Mouse (Mus musculus) limb, embryonic 12.5 days (tissue): ENCODE measurements at regions not wholly inside any gene's neighbourhood (a gene's known extent, or its start where the extent isn't known, plus 50 kb on each side); places are given as distances from the start of the nearest gene placed in this dataset.

Experiments
- ATAC-seq: fragments of 200-750 bp; cut with Nextera tagmentation; 2 replicates; pipeline ENCODE4 v1.8.0; 2017; ENCODE audit warnings: low read depth, moderate TSS enrichment; ENCODE audit not compliant: insufficient number of reproducible peaks, insufficient read depth, low FRiP score, low TSS enrichment
- H3K27ac ChIP-seq: fragments of 300-500 bp; sonication (generic); 2 replicates; pipeline ENCODE4 v1.5.1; 2016; ENCODE audit warnings: mild to moderate bottlenecking, moderate library complexity
- H3K27me3 ChIP-seq: fragments of 300-500 bp; sonication (generic); 2 replicates; pipeline ENCODE4 v1.6.1; 2016; ENCODE audit warnings: mild to moderate bottlenecking, moderate library complexity
- H3K36me3 ChIP-seq: fragments of 300-500 bp; sonication (generic); 2 replicates; pipeline ENCODE4 v1.6.1; 2016; ENCODE audit warnings: mild to moderate bottlenecking, moderate library complexity
- H3K4me1 ChIP-seq: fragments of 300-500 bp; sonication (generic); replicated peaks from 2 replicates; pipeline ENCODE4 v1.6.1; 2016
- H3K4me2 ChIP-seq: fragments of 300-500 bp; sonication (generic); 2 replicates; pipeline ENCODE4 v1.6.1; 2016; ENCODE audit warnings: mild to moderate bottlenecking, moderate library complexity
- H3K4me3 ChIP-seq: fragments of 300-500 bp; sonication (generic); replicated peaks from 2 replicates; pipeline ENCODE4 v1.5.1; 2016; ENCODE audit warnings: mild to moderate bottlenecking
- H3K9ac ChIP-seq: fragments of 300-500 bp; sonication (generic); replicated peaks from 2 replicates; pipeline ENCODE4 v1.6.1; 2016; ENCODE audit warnings: mild to moderate bottlenecking, moderate library complexity
- H3K9me3 ChIP-seq: fragments of 300-500 bp; sonication (generic); 2 replicates; pipeline ENCODE4 v1.6.1; 2016; ENCODE audit warnings: mild to moderate bottlenecking, moderate library complexity
- WGBS: fragments of 180-500 bp; shearing (Covaris S2); methylation state at CpG from one replicate; pipeline ENCODE4 v1.1.7; 2016; 5-methylcytosine and 5-hydroxymethylcytosine counted together

DNA sequence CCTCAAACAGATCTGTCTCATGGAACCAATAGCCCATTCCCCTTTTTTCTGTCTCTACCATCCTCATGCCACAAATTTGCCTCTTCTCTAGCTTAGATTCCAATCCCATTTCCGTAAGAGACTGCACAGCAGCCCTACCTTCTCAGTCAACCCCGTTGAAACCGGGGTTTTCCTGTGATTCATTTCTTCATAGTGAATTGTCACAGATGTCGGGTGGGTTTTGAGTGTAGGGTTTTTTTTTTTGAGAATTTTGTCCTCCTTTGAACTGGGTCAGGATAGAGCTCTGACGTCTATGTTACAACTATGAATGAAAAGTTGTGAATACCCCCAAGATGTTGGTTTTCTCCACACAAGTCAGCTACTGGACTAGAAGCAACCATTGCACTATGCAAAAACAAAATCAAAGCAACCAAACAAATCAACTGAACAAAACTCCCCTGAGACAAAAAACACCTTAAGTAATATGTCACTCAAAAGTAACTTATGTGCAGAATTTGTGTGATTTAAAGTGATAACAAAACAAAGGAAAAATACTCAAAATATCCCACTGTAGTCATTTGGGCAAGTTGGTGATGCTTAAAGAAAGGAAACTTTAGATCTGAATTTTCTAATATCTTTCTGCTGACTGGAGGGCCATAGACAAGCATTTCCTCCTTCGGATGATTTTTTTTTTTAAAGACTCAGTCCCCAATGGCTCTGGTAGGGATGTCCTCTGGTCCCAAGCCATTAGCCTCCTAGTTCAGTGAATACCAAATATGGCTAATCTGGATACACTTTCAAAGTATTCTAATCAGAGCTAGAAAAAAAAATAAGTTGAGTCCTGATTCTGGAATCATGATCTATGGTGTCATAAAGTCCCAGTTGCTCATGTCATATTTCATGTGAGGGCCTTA, 120.7 kb upstream of the Tet2 start:
- Histone ChIP-seq H3K4me2 (no peak overlapping the region), H3K9me3 (no peaks in the 10 kb centered on the region), H3K27me3 (no peaks in the 10 kb centered on the region), H3K9ac (no peak overlapping the region), H3K27ac (no peak overlapping the region), H3K4me1 (0 out of 2 replicates have a peak, but pooled peaks cover 7% of the 10 kb centered on the region), H3K4me3 (no peak overlapping the region), H3K36me3 (no peaks in the 10 kb centered on the region)
- WGBS = 90% methylated on average over 6 of the region's 6 CpGs
- no peak for ATAC-seq

GRCm38 (mm10) chr3:133672742-133673447, 128.0 kb upstream of the Tet2 start:
- H3K4me2 ChIP-seq = no peak overlapping the region
- no peaks in the 10 kb centered on the region for H3K4me1 ChIP-seq
- 86% methylated on average over 10 of the region's 10 CpGs for WGBS
- no peak for ATAC-seq
- no peak overlapping the region for H3K9ac ChIP-seq
- no peaks in the 10 kb centered on the region for H3K9me3 ChIP-seq
- no peaks in the 10 kb centered on the region for H3K36me3 ChIP-seq
- no peak overlapping the region for H3K4me3 ChIP-seq
- no peaks in the 10 kb centered on the region for H3K27me3 ChIP-seq
- H3K27ac ChIP-seq = no peak overlapping the region

DNA sequence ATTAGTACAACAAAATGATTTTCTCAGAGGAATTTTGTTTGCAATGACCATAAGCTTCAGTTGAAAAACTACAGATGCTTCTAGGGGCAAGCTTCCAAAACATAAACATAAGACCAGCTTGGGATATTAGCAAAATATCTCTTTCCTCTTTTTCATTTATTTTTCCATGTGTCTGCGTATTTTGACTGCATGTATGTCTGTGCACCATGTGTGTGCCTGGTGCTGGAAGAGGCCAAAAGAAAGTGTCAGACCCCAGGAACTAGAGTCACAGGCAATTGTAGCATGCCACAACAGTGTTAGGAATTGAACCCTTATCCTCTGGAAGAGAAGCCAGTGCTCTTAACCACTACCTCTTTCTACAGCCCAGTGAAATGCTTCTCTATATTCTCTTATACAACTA, 133.0 kb upstream of the Tet2 start:
- Histone ChIP-seq H3K9me3 (no peaks in the 10 kb centered on the region), H3K27me3 (no peaks in the 10 kb centered on the region), H3K9ac (no peak overlapping the region), H3K4me2 (no peak overlapping the region), H3K4me1 (no peaks in the 10 kb centered on the region), H3K4me3 (no peak overlapping the region), H3K36me3 (no peaks in the 10 kb centered on the region), H3K27ac (no peak overlapping the region)
- 89% methylated on average over 1 of the region's 1 CpGs for WGBS
- no peak for ATAC-seq

GRCm38 (mm10) chr3:133679891-133680290, 135.0 kb upstream of the Tet2 start:
- ATAC-seq = no peak
- Histone ChIP-seq H3K9ac (no peak overlapping the region), H3K27ac (no peak overlapping the region), H3K9me3 (no peaks in the 10 kb centered on the region), H3K27me3 (no peaks in the 10 kb centered on the region), H3K4me3 (no peak overlapping the region), H3K36me3 (no peaks in the 10 kb centered on the region), H3K4me1 (no peaks in the 10 kb centered on the region), H3K4me2 (no peak overlapping the region)
- WGBS = 91% methylated on average over 1 of the region's 1 CpGs

DNA sequence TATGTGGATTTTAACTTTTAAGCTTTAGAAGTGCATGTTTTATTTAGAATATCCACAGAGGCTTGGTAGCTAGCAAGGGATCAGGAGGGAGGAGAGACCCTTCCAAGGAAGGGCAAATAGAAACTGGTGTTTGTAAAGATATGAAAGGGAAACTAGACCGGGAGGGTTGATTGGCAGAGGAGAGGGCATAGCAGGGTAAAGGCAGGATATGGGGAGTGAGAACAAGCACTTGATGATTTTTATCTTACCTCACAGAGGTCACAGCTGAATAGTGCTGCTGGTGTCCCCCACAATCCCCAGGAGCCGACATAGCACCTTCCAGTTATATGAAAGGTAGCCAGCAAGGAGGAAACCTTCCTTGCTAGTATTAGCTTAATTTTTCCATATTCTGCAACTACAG, 135.4 kb upstream of the Tet2 start:
- no peak overlapping the region for H3K4me3 ChIP-seq
- no peaks in the 10 kb centered on the region for H3K27me3 ChIP-seq
- no peak overlapping the region for H3K9ac ChIP-seq
- no peak overlapping the region for H3K4me2 ChIP-seq
- H3K36me3 ChIP-seq = no peaks in the 10 kb centered on the region
- ATAC-seq = no peak
- H3K4me1 ChIP-seq = no peaks in the 10 kb centered on the region
- WGBS = 75% methylated on average over 2 of the region's 2 CpGs
- no peaks in the 10 kb centered on the region for H3K9me3 ChIP-seq
- no peak overlapping the region for H3K27ac ChIP-seq

- H3K27me3 ChIP-seq = no peaks in the 10 kb centered on the region
- H3K4me3 ChIP-seq = no peak overlapping the region
- H3K27ac ChIP-seq = no peak overlapping the region
- no peak for ATAC-seq
- no peaks in the 10 kb centered on the region for H3K9me3 ChIP-seq
- H3K4me2 ChIP-seq = no peak overlapping the region
- WGBS = 75% methylated on average over 3 of the region's 3 CpGs
- H3K36me3 ChIP-seq = no peaks in the 10 kb centered on the region
- H3K4me1 ChIP-seq = no peaks in the 10 kb centered on the region
- H3K9ac ChIP-seq = no peak overlapping the region
Measured at GRCm38 (mm10) chr3:133680805-133681204, 135.9 kb upstream of the Tet2 start.

- no peaks in the 10 kb centered on the region for H3K36me3 ChIP-seq
- no peaks in the 10 kb centered on the region for H3K9me3 ChIP-seq
- no peak overlapping the region for H3K27ac ChIP-seq
- no peak for ATAC-seq
- WGBS = 95% methylated on average over 5 of the region's 5 CpGs
- H3K27me3 ChIP-seq = no peaks in the 10 kb centered on the region
- no peak overlapping the region for H3K9ac ChIP-seq
- H3K4me3 ChIP-seq = no peak overlapping the region
- no peak overlapping the region for H3K4me2 ChIP-seq
- no peaks in the 10 kb centered on the region for H3K4me1 ChIP-seq
Measured at GRCm38 (mm10) chr3:133684196-133684743, 139.3 kb upstream of the Tet2 start.

- WGBS = 90% methylated on average over 3 of the region's 3 CpGs
- H3K4me1 ChIP-seq = no peaks in the 10 kb centered on the region
- H3K27me3 ChIP-seq = no peaks in the 10 kb centered on the region
- no peak for ATAC-seq
- H3K27ac ChIP-seq = no peak overlapping the region
- no peaks in the 10 kb centered on the region for H3K36me3 ChIP-seq
- H3K9me3 ChIP-seq = no peaks in the 10 kb centered on the region
- H3K4me3 ChIP-seq = no peak overlapping the region
- H3K9ac ChIP-seq = no peak overlapping the region
- H3K4me2 ChIP-seq = no peak overlapping the region
Measured at GRCm38 (mm10) chr3:133684747-133685146, 139.8 kb upstream of the Tet2 start.

GRCm38 (mm10) chr3:133685393-133685792, 140.5 kb upstream of the Tet2 start:
- no peaks in the 10 kb centered on the region for H3K36me3 ChIP-seq
- no peak overlapping the region for H3K4me2 ChIP-seq
- H3K27ac ChIP-seq = no peak overlapping the region
- no peak overlapping the region for H3K4me3 ChIP-seq
- ATAC-seq = no peak
- H3K4me1 ChIP-seq = no peaks in the 10 kb centered on the region
- H3K9me3 ChIP-seq = no peaks in the 10 kb centered on the region
- no peak overlapping the region for H3K9ac ChIP-seq
- no peaks in the 10 kb centered on the region for H3K27me3 ChIP-seq
- WGBS = 81% methylated on average over 3 of the region's 3 CpGs

GRCm38 (mm10) chr3:133694057-133694456, 149.1 kb upstream of the Tet2 start:
- H3K9me3 ChIP-seq = no peaks in the 10 kb centered on the region
- no peak overlapping the region for H3K4me2 ChIP-seq
- 43% methylated on average over 4 of the region's 4 CpGs for WGBS
- H3K4me1 ChIP-seq = no peaks in the 10 kb centered on the region
- no peak overlapping the region for H3K4me3 ChIP-seq
- H3K27ac ChIP-seq = no peak overlapping the region
- no peak for ATAC-seq
- H3K27me3 ChIP-seq = no peaks in the 10 kb centered on the region
- H3K36me3 ChIP-seq = no peaks in the 10 kb centered on the region
- H3K9ac ChIP-seq = no peak overlapping the region

DNA sequence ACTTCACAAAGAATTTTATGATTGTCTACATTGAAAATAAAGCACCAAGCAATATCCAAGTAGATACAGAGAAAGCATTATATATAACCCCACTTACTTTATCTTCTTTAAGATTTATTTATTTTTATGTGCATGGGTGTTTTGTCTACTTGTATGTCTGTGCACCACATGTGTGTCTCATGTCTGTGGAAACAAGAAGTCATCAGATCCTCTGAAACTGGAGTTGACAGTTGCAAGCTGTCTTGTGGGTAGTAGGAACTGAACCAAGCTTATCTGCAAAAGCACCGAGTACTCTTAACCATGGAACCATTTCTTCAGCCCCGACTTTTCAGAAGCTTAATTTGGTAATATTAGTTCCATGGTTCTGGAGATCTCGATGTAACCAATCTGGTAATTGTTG, 151.2 kb upstream of the Tet2 start:
- H3K4me2 ChIP-seq = no peak overlapping the region
- no peak overlapping the region for H3K4me3 ChIP-seq
- WGBS = 84% methylated on average over 3 of the region's 3 CpGs
- no peak overlapping the region for H3K27ac ChIP-seq
- no peak overlapping the region for H3K9ac ChIP-seq
- H3K27me3 ChIP-seq = no peaks in the 10 kb centered on the region
- H3K36me3 ChIP-seq = no peaks in the 10 kb centered on the region
- H3K4me1 ChIP-seq = no peaks in the 10 kb centered on the region
- ATAC-seq = no peak
- H3K9me3 ChIP-seq = no peaks in the 10 kb centered on the region
